Mouse (Mus musculus): ENCODE results near the gene Shank3. TPM values are rescaled to one million over a fixed set of nuclear protein-coding genes. Genes with fewer than 3 reads are reported as not detected.
A peak's percentile ranks its signal among the peaks of the same experiment; 100 is the strongest.

Shank3 gene
- polyA plus RNA-seq, 1 experiment from 2014 or later = 8.0 TPM

- no peak overlapping the region; the same call in 1 of the 2 replicates for H3K4me3 ChIP-seq
- WGBS = 35% methylated on average over 11 of the region's 11 CpGs
- peaks cover 12% of the 10 kb centered on the region for H3K36me3 ChIP-seq
- ATAC-seq (ENCODE audit: low FRiP score, low read depth) = peak; percentile 61
- H3K4me2 ChIP-seq (replicated peaks) = peak overlapping the region; percentile 52
- H3K27me3 ChIP-seq = peaks cover 38% of the 10 kb centered on the region
- H3K9me3 ChIP-seq = no peaks in the 10 kb centered on the region
- no peak overlapping the region for H3K9ac ChIP-seq (replicated peaks)
- H3K4me1 ChIP-seq = peaks cover 22% of the 10 kb centered on the region
- no peak overlapping the region for H3K27ac ChIP-seq (replicated peaks)
These were observed 49.4 kb downstream of the Shank3 start for GRCm38 (mm10) chr15:89548837-89549236.

- no peak for ATAC-seq (ENCODE audit: low FRiP score, low read depth)
- H3K9ac ChIP-seq (replicated peaks) = no peak overlapping the region
- no peak overlapping the region for H3K4me3 ChIP-seq
- WGBS = 93% methylated on average over 8 of the region's 8 CpGs
- H3K27ac ChIP-seq (replicated peaks) = no peak overlapping the region
- H3K4me2 ChIP-seq (replicated peaks) = no peak overlapping the region
- H3K9me3 ChIP-seq = no peaks in the 10 kb centered on the region
- peaks cover 22% of the 10 kb centered on the region for H3K4me1 ChIP-seq
- peaks cover 12% of the 10 kb centered on the region for H3K36me3 ChIP-seq
- H3K27me3 ChIP-seq = peaks cover 51% of the 10 kb centered on the region
These were observed 51.1 kb downstream of the Shank3 start for GRCm38 (mm10) chr15:89550506-89550905.

GRCm38 (mm10) chr15:89551733-89552132, 52.3 kb downstream of the Shank3 start:
- peaks cover 12% of the 10 kb centered on the region for H3K36me3 ChIP-seq
- H3K27ac ChIP-seq (replicated peaks) = no peak overlapping the region
- no peak overlapping the region for H3K4me2 ChIP-seq (replicated peaks)
- no peak for ATAC-seq (ENCODE audit: low FRiP score, low read depth)
- no peaks in the 10 kb centered on the region for H3K9me3 ChIP-seq
- H3K4me3 ChIP-seq = no peak overlapping the region
- peaks cover 54% of the 10 kb centered on the region for H3K27me3 ChIP-seq
- 90% methylated on average over 1 of the region's 1 CpGs for WGBS
- peaks cover 27% of the 10 kb centered on the region for H3K4me1 ChIP-seq
- no peak overlapping the region for H3K9ac ChIP-seq (replicated peaks)

GRCm38 (mm10) chr15:89555591-89555990, 56.2 kb downstream of the Shank3 start:
- H3K9me3 ChIP-seq = no peaks in the 10 kb centered on the region
- peaks cover 19% of the 10 kb centered on the region for H3K4me1 ChIP-seq
- no peak overlapping the region for H3K4me3 ChIP-seq
- no peak overlapping the region for H3K27ac ChIP-seq (replicated peaks)
- no peak overlapping the region for H3K9ac ChIP-seq (replicated peaks)
- H3K4me2 ChIP-seq (replicated peaks) = no peak overlapping the region
- peaks cover 56% of the 10 kb centered on the region for H3K27me3 ChIP-seq
- ATAC-seq (ENCODE audit: low FRiP score, low read depth) = no peak
- 92% methylated on average over 6 of the region's 6 CpGs for WGBS
- no peaks in the 10 kb centered on the region for H3K36me3 ChIP-seq

GRCm38 (mm10) chr15:89556401-89557178, 57.2 kb downstream of the Shank3 start:
- Histone ChIP-seq H3K36me3 (no peaks in the 10 kb centered on the region), H3K4me1 (peaks cover 19% of the 10 kb centered on the region), H3K27ac (replicated peaks) (no peak overlapping the region), H3K9me3 (no peaks in the 10 kb centered on the region), H3K9ac (replicated peaks) (no peak overlapping the region), H3K4me2 (replicated peaks) (peak overlapping the region; percentile 41), H3K27me3 (peaks cover 56% of the 10 kb centered on the region), H3K4me3 (peak overlapping the region; percentile 18)
- ATAC-seq (ENCODE audit: low FRiP score, low read depth) = peak; percentile 79
- WGBS = 27% methylated on average over 23 of the region's 23 CpGs

GRCm38 (mm10) chr15:89557179-89557995, 58.0 kb downstream of the Shank3 start:
- WGBS = 20% methylated on average over 40 of the region's 40 CpGs
- H3K27ac ChIP-seq (replicated peaks) = no peak overlapping the region

GRCm38 (mm10) chr15:89557996-89558390, 58.6 kb downstream of the Shank3 start:
- H3K4me3 ChIP-seq = peak overlapping the region; percentile 25
- WGBS = 2% methylated on average over 34 of the region's 34 CpGs
- peak overlapping the region; percentile 44 for H3K4me2 ChIP-seq (replicated peaks)
- H3K27ac ChIP-seq (replicated peaks) = no peak overlapping the region
- H3K9me3 ChIP-seq = no peaks in the 10 kb centered on the region
- no peak overlapping the region for H3K9ac ChIP-seq (replicated peaks)
- H3K36me3 ChIP-seq = no peaks in the 10 kb centered on the region
- H3K4me1 ChIP-seq = peaks cover 19% of the 10 kb centered on the region
- ATAC-seq (ENCODE audit: low FRiP score, low read depth) = no peak
- peaks cover 56% of the 10 kb centered on the region for H3K27me3 ChIP-seq

More at GRCm38 (mm10) chr15:89557179-89557995, 58.0 kb downstream of the Shank3 start:
- no peaks in the 10 kb centered on the region for H3K36me3 ChIP-seq
- peak overlapping the region; percentile 44 for H3K4me2 ChIP-seq (replicated peaks)
- no peak overlapping the region for H3K9ac ChIP-seq (replicated peaks)
- 0 out of 2 replicates have a peak, but pooled peaks have one; percentile 3 for ATAC-seq (ENCODE audit: low FRiP score, low read depth)
- peak overlapping the region; percentile 25 for H3K4me3 ChIP-seq
- H3K4me1 ChIP-seq = peaks cover 19% of the 10 kb centered on the region
- peaks cover 56% of the 10 kb centered on the region for H3K27me3 ChIP-seq
- H3K9me3 ChIP-seq = no peaks in the 10 kb centered on the region

GRCm38 (mm10) chr15:89559202-89559731, 59.8 kb downstream of the Shank3 start:
- Histone ChIP-seq H3K27me3 (peaks cover 55% of the 10 kb centered on the region), H3K4me2 (replicated peaks) (no peak overlapping the region), H3K4me3 (no peak overlapping the region), H3K4me1 (peaks cover 19% of the 10 kb centered on the region), H3K27ac (replicated peaks) (no peak overlapping the region), H3K36me3 (no peaks in the 10 kb centered on the region), H3K9me3 (no peaks in the 10 kb centered on the region), H3K9ac (replicated peaks) (no peak overlapping the region)
- WGBS = 39% methylated on average over 10 of the region's 10 CpGs
- ATAC-seq (ENCODE audit: low FRiP score, low read depth) = no peak

- Histone ChIP-seq H3K27me3 (peaks cover 4% of the 10 kb centered on the region; the same call in 1 of the 2 replicates), H3K4me3 (no peak within 1 kb of the TSS), H3K9ac (replicated peaks) (no peak within 1 kb of the TSS), H3K36me3 (no peaks in the 10 kb centered on the region), H3K9me3 (no peaks in the 10 kb centered on the region), H3K4me1 (no peaks in the 10 kb centered on the region), H3K27ac (replicated peaks) (no peak within 1 kb of the TSS), H3K4me2 (replicated peaks) (no peak within 1 kb of the TSS)
- ATAC-seq (ENCODE audit: low FRiP score, low read depth) = no peak
- WGBS = 87% methylated on average over 6 of the region's 6 CpGs
These were observed 68.7 kb downstream of the Shank3 start, which contains the start of gene Acr for GRCm38 (mm10) chr15:89568114-89568513. Acr (plus strand) TSS chr15:89568326.

- Histone ChIP-seq H3K36me3 (no peaks in the 10 kb centered on the region), H3K9me3 (no peaks in the 10 kb centered on the region), H3K4me1 (no peaks in the 10 kb centered on the region), H3K9ac (replicated peaks) (no peak overlapping the region), H3K27ac (replicated peaks) (no peak overlapping the region), H3K4me3 (no peak overlapping the region), H3K27me3 (peaks cover 4% of the 10 kb centered on the region; the same call in 1 of the 2 replicates), H3K4me2 (replicated peaks) (no peak overlapping the region)
- WGBS = 75% methylated on average over 8 of the region's 8 CpGs
- no peak for ATAC-seq (ENCODE audit: low FRiP score, low read depth)
These were observed 72.7 kb downstream of the Shank3 start for GRCm38 (mm10) chr15:89572147-89572546.

GRCm38 (mm10) chr15:89582494-89582893, 83.1 kb downstream of the Shank3 start:
- H3K27ac ChIP-seq (replicated peaks) = no peak overlapping the region
- H3K36me3 ChIP-seq = peaks cover 33% of the 10 kb centered on the region
- H3K4me1 ChIP-seq = no peaks in the 10 kb centered on the region
- H3K4me2 ChIP-seq (replicated peaks) = no peak overlapping the region
- no peak overlapping the region for H3K9ac ChIP-seq (replicated peaks)
- H3K4me3 ChIP-seq = no peak overlapping the region
- 89% methylated on average over 7 of the region's 7 CpGs for WGBS
- no peaks in the 10 kb centered on the region for H3K9me3 ChIP-seq
- no peaks in the 10 kb centered on the region for H3K27me3 ChIP-seq
- no peak for ATAC-seq (ENCODE audit: low FRiP score, low read depth)

- H3K36me3 ChIP-seq = peaks cover 39% of the 10 kb centered on the region
- H3K4me1 ChIP-seq = no peaks in the 10 kb centered on the region
- WGBS = 90% methylated on average over 5 of the region's 5 CpGs
These were observed 85.7 kb downstream of the Shank3 start for GRCm38 (mm10) chr15:89585101-89585500.

More at GRCm38 (mm10) chr15:89585101-89585500, 85.7 kb downstream of the Shank3 start:
- ATAC-seq (ENCODE audit: low FRiP score, low read depth) = no peak
- no peak overlapping the region for H3K27ac ChIP-seq (replicated peaks)
- no peak overlapping the region for H3K4me2 ChIP-seq (replicated peaks)
- H3K4me3 ChIP-seq = no peak overlapping the region
- no peaks in the 10 kb centered on the region for H3K27me3 ChIP-seq
- H3K9ac ChIP-seq (replicated peaks) = no peak overlapping the region
- H3K9me3 ChIP-seq = no peaks in the 10 kb centered on the region

Measured in midbrain, embryonic 12.5 days (tissue).